Mouse (Mus musculus): Measurements from ENCODE around the gene Mtmr11. TPM values are rescaled to one million over a fixed set of nuclear protein-coding genes. Genes with fewer than 3 reads are reported as not detected.
"Not testable (repeated sequence)": the region's sequence is repeated elsewhere in the genome, so short reads cannot be mapped to it uniquely, and the experiment has no call there.

Mtmr11 gene
- polyA plus RNA-seq, 1 experiment from 2014 or later: 34.0 TPM

- Histone ChIP-seq H3K9me3 (no peaks in the 10 kb centered on the region), H3K36me3 (peaks cover 67% of the 10 kb centered on the region), H3K9ac (replicated peaks) (peak within 1 kb of the TSS; percentile 77), H3K4me1 (replicated peaks) (peaks cover 33% of the 10 kb centered on the region), H3K27me3 (no peaks in the 10 kb centered on the region), H3K27ac (peak within 1 kb of the TSS; percentile 99), H3K4me3 (replicated peaks) (peak within 1 kb of the TSS; percentile 72), H3K4me2 (peak within 1 kb of the TSS; percentile 82)
- peak; percentile 91 for ATAC-seq (ENCODE audit: insufficient number of reproducible peaks, insufficient read depth, low FRiP score, low TSS enrichment, low read depth)
- under 1% methylated on average over 58 of the region's 58 CpGs for WGBS
Measured at GRCm38 (mm10) chr3:96172197-96173178, 10.7 kb downstream of the Mtmr11 start, which contains the start of gene Sf3b4. Gene Sf3b4, plus strand, starts transcription at chr3:96172332.

- Histone ChIP-seq H3K36me3 (peaks cover 67% of the 10 kb centered on the region), H3K9me3 (no peaks in the 10 kb centered on the region), H3K27ac (no peak overlapping the region), H3K4me1 (replicated peaks) (peaks cover 33% of the 10 kb centered on the region), H3K27me3 (no peaks in the 10 kb centered on the region), H3K4me3 (replicated peaks) (peak overlapping the region; percentile 72), H3K4me2 (peak overlapping the region; percentile 82), H3K9ac (replicated peaks) (peak overlapping the region; percentile 77)
- WGBS: 36% methylated on average over 7 of the region's 7 CpGs
- no peak for ATAC-seq (ENCODE audit: insufficient number of reproducible peaks, insufficient read depth, low FRiP score, low TSS enrichment, low read depth)
Measured at GRCm38 (mm10) chr3:96173185-96173584, 11.4 kb downstream of the Mtmr11 start.

GRCm38 (mm10) chr3:96174042-96174441 lies 12.2 kb downstream of the Mtmr11 start:
- ATAC-seq (ENCODE audit: insufficient number of reproducible peaks, insufficient read depth, low FRiP score, low TSS enrichment, low read depth); H3K27me3 ChIP-seq; H3K27ac ChIP-seq; H3K9me3 ChIP-seq; H3K9ac ChIP-seq (replicated peaks); H3K4me3 ChIP-seq (replicated peaks): not testable (repeated sequence)
- Histone ChIP-seq H3K4me1 (replicated peaks) (peaks cover 33% of the 10 kb centered on the region), H3K36me3 (peaks cover 66% of the 10 kb centered on the region), H3K4me2 (peak overlapping the region; percentile 82; the same call in 1 of the 2 replicates)
- WGBS: 89% methylated on average over 4 of the region's 4 CpGs

GRCm38 (mm10) chr3:96175251-96175650 lies 13.4 kb downstream of the Mtmr11 start:
- ATAC-seq (ENCODE audit: insufficient number of reproducible peaks, insufficient read depth, low FRiP score, low TSS enrichment, low read depth): no peak
- no peaks in the 10 kb centered on the region for H3K9me3 ChIP-seq
- H3K9ac ChIP-seq (replicated peaks): no peak overlapping the region
- H3K4me3 ChIP-seq (replicated peaks): no peak overlapping the region
- H3K27ac ChIP-seq: no peak overlapping the region
- H3K4me2 ChIP-seq: no peak overlapping the region
- no peaks in the 10 kb centered on the region for H3K27me3 ChIP-seq
- 91% methylated on average over 6 of the region's 6 CpGs for WGBS
- peaks cover 58% of the 10 kb centered on the region for H3K36me3 ChIP-seq
- H3K4me1 ChIP-seq (replicated peaks): peaks cover 32% of the 10 kb centered on the region

GRCm38 (mm10) chr3:96178427-96178826 lies 16.6 kb downstream of the Mtmr11 start:
- WGBS: 88% methylated on average over 4 of the region's 4 CpGs
- no peak overlapping the region for H3K4me2 ChIP-seq
- no peak overlapping the region for H3K4me3 ChIP-seq (replicated peaks)
- no peaks in the 10 kb centered on the region for H3K9me3 ChIP-seq
- peaks cover 40% of the 10 kb centered on the region for H3K4me1 ChIP-seq (replicated peaks)
- H3K36me3 ChIP-seq: peaks cover 55% of the 10 kb centered on the region
- no peak for ATAC-seq (ENCODE audit: insufficient number of reproducible peaks, insufficient read depth, low FRiP score, low TSS enrichment, low read depth)
- H3K27ac ChIP-seq: no peak overlapping the region
- H3K27me3 ChIP-seq: no peaks in the 10 kb centered on the region
- H3K9ac ChIP-seq (replicated peaks): no peak overlapping the region

- Histone ChIP-seq H3K4me3 (replicated peaks) (no peak overlapping the region), H3K9me3 (no peaks in the 10 kb centered on the region), H3K9ac (replicated peaks) (no peak overlapping the region), H3K4me1 (replicated peaks) (peaks cover 37% of the 10 kb centered on the region), H3K27me3 (no peaks in the 10 kb centered on the region), H3K36me3 (peaks cover 51% of the 10 kb centered on the region), H3K27ac (no peak overlapping the region), H3K4me2 (no peak overlapping the region)
- no peak for ATAC-seq (ENCODE audit: insufficient number of reproducible peaks, insufficient read depth, low FRiP score, low TSS enrichment, low read depth)
- WGBS: 89% methylated on average over 2 of the region's 2 CpGs
Measured at GRCm38 (mm10) chr3:96178902-96179301, 17.1 kb downstream of the Mtmr11 start.

GRCm38 (mm10) chr3:96179531-96179930 lies 17.7 kb downstream of the Mtmr11 start:
- H3K27me3 ChIP-seq: no peaks in the 10 kb centered on the region
- 65% methylated on average over 4 of the region's 4 CpGs for WGBS
- ATAC-seq (ENCODE audit: insufficient number of reproducible peaks, insufficient read depth, low FRiP score, low TSS enrichment, low read depth): no peak

GRCm38 (mm10) chr3:96180727-96181477 lies 19.1 kb downstream of the Mtmr11 start, which contains the start of gene Sv2a:
Gene Sv2a, plus strand, starts transcription at chr3:96181151.
- no peak within 1 kb of the TSS for H3K27ac ChIP-seq
- no peak for ATAC-seq (ENCODE audit: insufficient number of reproducible peaks, insufficient read depth, low FRiP score, low TSS enrichment, low read depth)
- H3K4me1 ChIP-seq (replicated peaks): peaks cover 26% of the 10 kb centered on the region
- H3K4me3 ChIP-seq (replicated peaks): peak within 1 kb of the TSS; percentile 60
- 1% methylated on average over 20 of the region's 23 CpGs for WGBS
- no peaks in the 10 kb centered on the region for H3K27me3 ChIP-seq
- H3K36me3 ChIP-seq: peaks cover 32% of the 10 kb centered on the region
- peak within 1 kb of the TSS; percentile 84 for H3K4me2 ChIP-seq
- no peaks in the 10 kb centered on the region for H3K9me3 ChIP-seq
- H3K9ac ChIP-seq (replicated peaks): peak within 1 kb of the TSS; percentile 73

More at GRCm38 (mm10) chr3:96179531-96179930, 17.7 kb downstream of the Mtmr11 start:
- Histone ChIP-seq H3K9me3 (no peaks in the 10 kb centered on the region), H3K4me3 (replicated peaks) (no peak overlapping the region), H3K4me2 (no peak overlapping the region), H3K36me3 (peaks cover 45% of the 10 kb centered on the region), H3K27ac (no peak overlapping the region), H3K4me1 (replicated peaks) (peaks cover 30% of the 10 kb centered on the region), H3K9ac (replicated peaks) (no peak overlapping the region)

GRCm38 (mm10) chr3:96181510-96182381 lies 19.9 kb downstream of the Mtmr11 start:
- H3K9ac ChIP-seq (replicated peaks): peak overlapping the region; percentile 44; the same call in 1 of the 2 replicates
- no peaks in the 10 kb centered on the region for H3K27me3 ChIP-seq
- peaks cover 24% of the 10 kb centered on the region for H3K36me3 ChIP-seq
- 29% methylated on average over 12 of the region's 12 CpGs for WGBS
- H3K9me3 ChIP-seq: no peaks in the 10 kb centered on the region
- H3K4me2 ChIP-seq: peak overlapping the region; percentile 84
- no peak overlapping the region for H3K27ac ChIP-seq
- peak overlapping the region; percentile 60 for H3K4me3 ChIP-seq (replicated peaks)
- H3K4me1 ChIP-seq (replicated peaks): peaks cover 26% of the 10 kb centered on the region
- no peak for ATAC-seq (ENCODE audit: insufficient number of reproducible peaks, insufficient read depth, low FRiP score, low TSS enrichment, low read depth)

GRCm38 (mm10) chr3:96182382-96182776 lies 20.6 kb downstream of the Mtmr11 start:
- Histone ChIP-seq H3K4me3 (replicated peaks) (peak overlapping the region; percentile 60; the same call in 1 of the 2 replicates), H3K27me3 (no peaks in the 10 kb centered on the region), H3K4me1 (replicated peaks) (peaks cover 26% of the 10 kb centered on the region), H3K9ac (replicated peaks) (0 out of 2 replicates have a peak overlapping the region, but pooled peaks have one; percentile 44), H3K36me3 (peaks cover 20% of the 10 kb centered on the region), H3K27ac (no peak overlapping the region), H3K9me3 (no peaks in the 10 kb centered on the region), H3K4me2 (peak overlapping the region; percentile 84)
- no peak for ATAC-seq (ENCODE audit: insufficient number of reproducible peaks, insufficient read depth, low FRiP score, low TSS enrichment, low read depth)
- 14% methylated on average over 4 of the region's 4 CpGs for WGBS

Data from limb, embryonic 12.5 days (tissue).